Mouse (Mus musculus): ENCODE results near the gene Glrx3. TPM values are rescaled to one million over a fixed set of nuclear protein-coding genes. Genes with fewer than 3 reads are reported as not detected.

Gene Glrx3
- polyA plus RNA-seq, 1 experiment from 2014 or later = 110 TPM

GRCm38 (mm10) chr7:137518028-137518576 is 80.7 kb downstream of the Glrx3 start:
- no peak overlapping the region for H3K4me2 ChIP-seq (replicated peaks; ENCODE audit: low read depth, low read length)
- no peaks in the 10 kb centered on the region for H3K36me3 ChIP-seq (ENCODE audit: insufficient read depth, low read length)
- no peak overlapping the region for H3K4me3 ChIP-seq (ENCODE audit: low read depth, low read length)
- no peaks in the 10 kb centered on the region for H3K4me1 ChIP-seq (ENCODE audit: insufficient read depth, low read depth, low read length)
- H3K27ac ChIP-seq (ENCODE audit: low read length) = no peak overlapping the region
- H3K27me3 ChIP-seq (replicated peaks; ENCODE audit: insufficient read depth, low read length) = no peaks in the 10 kb centered on the region
- no peaks in the 10 kb centered on the region for H3K9me3 ChIP-seq (ENCODE audit: low read length)
- ATAC-seq = no peak
- no peak overlapping the region for H3K9ac ChIP-seq (replicated peaks; ENCODE audit: low read depth)
- no peak for DNase-seq (ENCODE audit: low spot score)
- 33% methylated on average over 5 of the region's 5 CpGs for WGBS
- no peak for TF ChIP-seq CTCF (IDR thresholded peaks at IDR 0.05)

Other genes with a start within 250 kb of the Glrx3 start
- not detected in 2 replicates for gene Ebf3, start 123.2 kb upstream of the Glrx3 start, polyA plus RNA-seq (2015; fragmentation: Nextera tagmentation; extraction: Ambion mirVana)
- 20.8 and 21.9 TPM in 2 replicates for gene 9430038I01Rik, start 26.9 kb upstream of the Glrx3 start, polyA plus RNA-seq (2015; fragmentation: Nextera tagmentation; extraction: Ambion mirVana)

Measured in lung, postnatal 0 days (tissue).